Mouse (Mus musculus) liver, embryonic 13.5 days (tissue): ENCODE measurements around the gene Dlg2. TPM values are rescaled to one million over a fixed set of nuclear protein-coding genes. Genes with fewer than 3 reads are reported as not detected.

Source experiments
- ATAC-seq: fragments of 200-750 bp; cut with Nextera tagmentation; 2 replicates; pipeline ENCODE4 v1.8.0; 2017; ENCODE audit warnings: low read depth, mild to moderate bottlenecking, moderate number of reproducible peaks, moderate library complexity
- DNase-seq: peaks from one replicate; pipeline ENCODE4 v3.0.0; 2022
- H3K27ac ChIP-seq: fragments of 300-500 bp; sonication (generic); 2 replicates; pipeline ENCODE4 v1.5.1; 2015; ENCODE audit warnings: moderate library complexity, mild to moderate bottlenecking, inconsistent platforms
- H3K27me3 ChIP-seq: fragments of 300-500 bp; sonication (generic); 2 replicates; pipeline ENCODE4 v1.6.1; 2015; ENCODE audit warnings: mild to moderate bottlenecking, inconsistent platforms
- H3K36me3 ChIP-seq: fragments of 300-500 bp; sonication (generic); 2 replicates; pipeline ENCODE4 v1.6.1; 2015; ENCODE audit warnings: mild to moderate bottlenecking, inconsistent platforms
- H3K4me1 ChIP-seq: fragments of 300-500 bp; sonication (generic); replicated peaks from 2 replicates; pipeline ENCODE4 v1.6.1; 2015; ENCODE audit warnings: inconsistent platforms
- H3K4me2 ChIP-seq: fragments of 300-500 bp; sonication (generic); 2 replicates; pipeline ENCODE4 v1.6.1; 2015; ENCODE audit warnings: inconsistent platforms, mild to moderate bottlenecking, moderate library complexity
- H3K4me3 ChIP-seq: fragments of 300-500 bp; sonication (generic); replicated peaks from 2 replicates; pipeline ENCODE4 v1.5.1; 2015; ENCODE audit warnings: mild to moderate bottlenecking, inconsistent platforms
- H3K9ac ChIP-seq: fragments of 300-500 bp; sonication (generic); 2 replicates; pipeline ENCODE4 v1.6.1; 2015; ENCODE audit warnings: mild to moderate bottlenecking, inconsistent platforms
- H3K9me3 ChIP-seq: fragments of 300-500 bp; sonication (generic); replicated peaks from 2 replicates; pipeline ENCODE4 v1.6.1; 2016; ENCODE audit warnings: inconsistent platforms
- WGBS: fragments of 180-500 bp; shearing (Covaris S2); methylation state at CpG from one replicate; pipeline ENCODE4 v1.1.7; 2015; ENCODE audit not compliant: insufficient replicate concordance; 5-methylcytosine and 5-hydroxymethylcytosine counted together
- polyA plus RNA-seq: library from polyadenylated mRNA; unstranded; fragments of >200 nt; fragmentation: Nextera tagmentation; extraction: Ambion mirVana; gene quantifications from 2 replicates; pipeline ENCODE4 v1.2.1, GENCODE M21; 2015

Gene Dlg2
- polyA plus RNA-seq, 1 experiment from 2014 or later: 0.52 TPM

DNA sequence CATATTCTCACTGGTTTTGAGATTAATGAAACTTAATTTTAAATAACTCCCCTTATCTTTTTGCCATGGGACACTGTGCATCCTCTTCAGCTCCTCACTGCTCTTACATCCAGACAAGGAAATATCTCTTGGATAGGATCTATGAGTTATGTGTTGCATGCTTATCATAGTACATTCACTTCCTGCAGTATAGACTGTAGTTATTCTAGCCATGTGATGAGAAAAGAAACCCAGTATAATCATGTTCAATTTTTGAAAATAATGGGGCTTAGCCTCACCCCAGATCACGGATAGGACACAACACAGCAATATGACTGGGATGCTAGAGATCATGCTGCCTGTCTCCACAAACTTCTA is 569.2 kb downstream of the Dlg2 start:
- no peak overlapping the region for H3K4me3 ChIP-seq
- no peak for DNase-seq
- no peak overlapping the region for H3K27ac ChIP-seq
- H3K9me3 ChIP-seq: no peaks in the 10 kb centered on the region
- no peak overlapping the region for H3K4me2 ChIP-seq
- no peaks in the 10 kb centered on the region for H3K36me3 ChIP-seq
- H3K27me3 ChIP-seq: no peaks in the 10 kb centered on the region
- no peaks in the 10 kb centered on the region for H3K4me1 ChIP-seq
- H3K9ac ChIP-seq: no peak overlapping the region
- no peak for ATAC-seq
- 75% methylated on average over 1 of the region's 1 CpGs for WGBS

DNA sequence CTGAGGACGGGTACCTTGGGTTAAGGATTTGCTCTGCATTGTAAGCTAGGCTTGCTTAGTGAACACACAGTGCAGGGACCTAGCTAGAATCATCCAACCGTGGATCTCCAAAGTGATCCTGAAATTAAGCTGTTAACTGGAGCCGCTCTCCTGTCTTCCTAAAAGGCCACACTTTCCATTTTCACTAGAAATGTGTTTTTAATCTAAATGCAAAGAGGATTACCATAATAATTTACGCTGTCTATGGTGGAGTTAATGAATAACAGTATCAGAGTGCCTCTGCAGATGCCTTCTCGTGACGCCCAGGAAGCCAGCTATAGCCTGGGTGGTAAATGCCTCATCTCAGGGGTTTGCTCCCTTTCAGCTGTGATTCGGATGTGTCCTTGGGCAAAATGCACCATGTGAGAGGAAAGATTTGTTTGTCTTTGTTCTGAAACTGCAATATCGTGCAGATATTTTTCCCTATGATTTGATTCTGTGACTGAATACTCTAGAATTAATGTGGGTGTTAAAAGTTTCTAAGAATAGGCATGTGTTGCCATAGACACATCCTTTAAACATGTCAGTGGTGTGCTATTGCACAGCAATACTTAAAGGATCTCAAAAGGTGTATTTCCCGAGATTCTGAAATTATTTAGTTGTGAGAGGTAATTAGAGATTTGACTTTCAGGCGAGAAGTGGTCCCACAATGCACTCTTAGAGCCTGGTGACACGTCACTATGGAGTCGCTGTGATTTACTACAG is 587.0 kb downstream of the Dlg2 start:
- no peaks in the 10 kb centered on the region for H3K4me1 ChIP-seq
- H3K27me3 ChIP-seq: no peaks in the 10 kb centered on the region
- no peaks in the 10 kb centered on the region for H3K36me3 ChIP-seq
- DNase-seq (no peak), ATAC-seq (no peak)
- WGBS: 51% methylated on average over 12 of the region's 12 CpGs
- no peaks in the 10 kb centered on the region for H3K9me3 ChIP-seq
- H3K27ac ChIP-seq: no peak overlapping the region
- H3K4me3 ChIP-seq: no peak overlapping the region
- no peak overlapping the region for H3K4me2 ChIP-seq
- no peak overlapping the region for H3K9ac ChIP-seq

DNA sequence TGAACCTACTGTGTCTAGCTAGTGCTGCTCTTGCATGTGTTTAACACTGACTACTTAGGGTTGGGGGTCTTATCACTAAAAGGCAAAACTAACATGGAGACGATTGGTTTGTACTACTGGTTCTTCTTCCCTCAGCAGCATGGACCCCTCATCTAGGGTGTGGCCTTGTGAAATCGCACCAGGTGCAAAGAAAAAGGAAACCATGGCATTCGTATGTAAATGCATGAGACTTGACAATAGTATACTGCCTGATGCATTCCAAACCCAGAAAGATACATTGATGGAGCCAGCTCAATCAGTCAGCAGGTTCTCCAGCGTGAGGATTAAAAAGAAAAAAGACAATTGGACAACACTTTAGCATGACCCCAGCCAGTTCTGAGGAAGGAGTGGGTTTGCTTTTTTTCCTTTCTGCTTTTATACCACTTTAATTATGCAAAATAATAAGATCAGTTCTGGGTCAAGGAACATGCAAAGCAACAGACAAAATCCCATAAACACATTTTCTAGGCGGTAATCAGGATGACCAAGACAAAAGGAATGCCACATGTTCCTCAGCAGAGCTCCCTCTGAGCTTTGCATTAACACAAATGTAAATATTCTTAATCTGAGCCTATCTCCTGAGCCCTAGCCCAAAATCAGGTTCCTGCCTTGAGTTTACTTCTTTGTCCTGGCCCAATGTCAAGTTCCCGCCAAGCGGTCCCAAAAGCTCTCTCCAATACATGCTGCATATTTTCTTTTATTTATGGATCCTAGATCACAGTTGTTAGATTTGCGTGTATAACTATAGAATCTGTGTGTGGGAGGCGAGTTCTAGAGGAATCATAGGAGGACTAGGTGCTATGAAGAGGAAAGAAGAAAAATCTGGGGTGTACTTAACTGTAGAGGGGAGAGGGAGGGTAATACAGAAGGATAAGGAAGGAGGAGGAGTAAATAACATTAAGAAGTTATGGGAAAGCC is 595.6 kb downstream of the Dlg2 start:
- no peaks in the 10 kb centered on the region for H3K36me3 ChIP-seq
- no peak overlapping the region for H3K4me3 ChIP-seq
- no peak overlapping the region for H3K4me2 ChIP-seq
- H3K9ac ChIP-seq: no peak overlapping the region
- DNase-seq (no peak), ATAC-seq (no peak)
- no peaks in the 10 kb centered on the region for H3K27me3 ChIP-seq
- no peaks in the 10 kb centered on the region for H3K9me3 ChIP-seq
- H3K4me1 ChIP-seq: no peaks in the 10 kb centered on the region
- H3K27ac ChIP-seq: no peak overlapping the region
- WGBS: 59% methylated on average over 9 of the region's 9 CpGs

DNA sequence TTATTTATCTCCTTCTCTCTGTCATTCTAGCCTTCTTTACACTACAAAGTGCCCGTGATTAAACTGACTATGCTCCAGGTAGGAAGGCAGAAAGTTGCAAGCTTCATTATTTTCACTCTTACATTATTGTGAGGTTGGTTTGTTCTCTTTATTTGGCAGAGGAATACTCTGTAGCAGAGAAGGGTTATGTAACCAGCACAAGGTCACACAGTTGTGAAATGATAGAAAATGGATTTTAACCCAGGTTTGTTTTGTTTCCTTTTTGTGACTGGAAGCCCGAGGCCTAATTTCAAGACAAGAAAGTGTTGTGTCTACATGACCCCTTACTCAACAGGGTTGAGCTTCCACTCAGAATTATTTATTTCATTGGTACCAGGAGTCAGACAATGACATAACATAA is 609.6 kb downstream of the Dlg2 start:
- no peaks in the 10 kb centered on the region for H3K4me1 ChIP-seq
- H3K9ac ChIP-seq: no peak overlapping the region
- H3K27ac ChIP-seq: no peak overlapping the region
- H3K4me2 ChIP-seq: no peak overlapping the region
- no peak for ATAC-seq
- H3K4me3 ChIP-seq: no peak overlapping the region
- peaks cover under 1% of the 10 kb centered on the region; the same call in 1 of the 2 replicates for H3K27me3 ChIP-seq
- H3K36me3 ChIP-seq: no peaks in the 10 kb centered on the region
- WGBS: 58% methylated on average over 2 of the region's 2 CpGs
- DNase-seq: no peak
- H3K9me3 ChIP-seq: no peaks in the 10 kb centered on the region

DNA sequence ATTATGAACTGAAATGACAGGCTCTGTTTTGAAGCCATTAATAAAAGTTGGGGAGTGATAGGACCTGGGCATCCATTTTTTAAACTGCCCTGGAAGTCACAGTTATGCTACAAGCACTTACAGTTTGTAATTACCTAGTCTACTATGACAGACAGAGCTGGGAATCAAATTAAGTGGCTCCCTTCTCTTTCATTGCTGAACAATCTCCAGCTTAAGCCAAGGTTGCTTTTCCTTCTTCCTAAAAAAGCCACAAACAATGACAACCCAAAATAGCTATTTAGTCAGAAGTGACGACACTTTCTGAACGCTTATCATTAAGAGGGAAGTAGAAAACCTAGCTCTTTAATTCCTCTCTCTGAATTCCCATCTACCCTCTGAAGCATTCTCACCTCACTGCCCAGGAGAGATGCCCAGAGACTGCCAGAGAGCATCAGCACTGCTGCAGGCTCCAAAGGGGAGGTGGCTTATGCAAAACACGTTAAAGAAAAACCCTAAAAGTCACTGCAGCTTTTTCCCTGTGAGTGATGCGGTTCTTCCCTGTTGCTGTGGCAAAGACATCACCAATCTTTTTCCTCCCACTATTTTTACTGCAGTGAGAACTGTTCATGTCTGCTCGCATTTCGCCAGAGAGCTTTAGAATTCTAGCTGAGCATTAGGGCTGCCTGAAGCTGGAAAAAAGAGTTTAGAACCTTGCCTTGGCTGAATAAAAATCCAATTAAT is 612.9 kb downstream of the Dlg2 start:
- H3K4me1 ChIP-seq: no peaks in the 10 kb centered on the region
- no peaks in the 10 kb centered on the region for H3K36me3 ChIP-seq
- no peaks in the 10 kb centered on the region for H3K9me3 ChIP-seq
- no peak overlapping the region for H3K27ac ChIP-seq
- H3K27me3 ChIP-seq: peaks cover 5% of the 10 kb centered on the region; the same call in 1 of the 2 replicates
- no peak for ATAC-seq
- DNase-seq: no peak
- 16% methylated on average over 6 of the region's 6 CpGs for WGBS
- no peak overlapping the region for H3K4me2 ChIP-seq
- H3K4me3 ChIP-seq: no peak overlapping the region
- H3K9ac ChIP-seq: no peak overlapping the region

DNA sequence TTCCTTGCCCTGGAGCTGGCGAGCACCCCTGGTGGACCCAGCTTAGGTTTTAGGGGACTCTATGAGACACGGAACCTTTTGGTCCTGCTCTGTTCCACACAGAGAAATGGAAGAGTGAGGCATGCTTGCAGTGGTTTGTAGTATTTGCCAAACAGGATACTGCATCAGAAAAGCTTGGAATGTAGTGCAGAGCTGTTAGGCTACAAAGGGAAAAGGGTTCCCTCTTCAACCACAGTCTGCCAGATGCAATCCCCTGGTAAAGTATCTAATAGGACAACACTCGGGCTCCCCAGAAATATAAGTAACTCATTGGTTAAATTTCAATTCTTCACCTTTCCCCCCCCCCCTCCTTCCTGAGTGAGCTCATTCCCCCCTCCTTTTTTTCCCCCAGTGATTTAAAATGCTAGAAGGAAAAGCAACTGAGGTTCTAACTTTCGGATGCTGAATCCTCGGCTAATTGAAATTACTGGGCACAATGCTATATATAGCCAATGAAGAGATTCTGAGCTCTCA is 613.9 kb downstream of the Dlg2 start:
- Histone ChIP-seq H3K36me3 (no peaks in the 10 kb centered on the region), H3K27ac (no peak overlapping the region), H3K27me3 (peaks cover 5% of the 10 kb centered on the region; the same call in 1 of the 2 replicates), H3K4me1 (no peaks in the 10 kb centered on the region), H3K9me3 (no peaks in the 10 kb centered on the region), H3K4me2 (no peak overlapping the region), H3K9ac (no peak overlapping the region), H3K4me3 (no peak overlapping the region)
- ATAC-seq (no peak), DNase-seq (no peak)
- 47% methylated on average over 5 of the region's 5 CpGs for WGBS

DNA sequence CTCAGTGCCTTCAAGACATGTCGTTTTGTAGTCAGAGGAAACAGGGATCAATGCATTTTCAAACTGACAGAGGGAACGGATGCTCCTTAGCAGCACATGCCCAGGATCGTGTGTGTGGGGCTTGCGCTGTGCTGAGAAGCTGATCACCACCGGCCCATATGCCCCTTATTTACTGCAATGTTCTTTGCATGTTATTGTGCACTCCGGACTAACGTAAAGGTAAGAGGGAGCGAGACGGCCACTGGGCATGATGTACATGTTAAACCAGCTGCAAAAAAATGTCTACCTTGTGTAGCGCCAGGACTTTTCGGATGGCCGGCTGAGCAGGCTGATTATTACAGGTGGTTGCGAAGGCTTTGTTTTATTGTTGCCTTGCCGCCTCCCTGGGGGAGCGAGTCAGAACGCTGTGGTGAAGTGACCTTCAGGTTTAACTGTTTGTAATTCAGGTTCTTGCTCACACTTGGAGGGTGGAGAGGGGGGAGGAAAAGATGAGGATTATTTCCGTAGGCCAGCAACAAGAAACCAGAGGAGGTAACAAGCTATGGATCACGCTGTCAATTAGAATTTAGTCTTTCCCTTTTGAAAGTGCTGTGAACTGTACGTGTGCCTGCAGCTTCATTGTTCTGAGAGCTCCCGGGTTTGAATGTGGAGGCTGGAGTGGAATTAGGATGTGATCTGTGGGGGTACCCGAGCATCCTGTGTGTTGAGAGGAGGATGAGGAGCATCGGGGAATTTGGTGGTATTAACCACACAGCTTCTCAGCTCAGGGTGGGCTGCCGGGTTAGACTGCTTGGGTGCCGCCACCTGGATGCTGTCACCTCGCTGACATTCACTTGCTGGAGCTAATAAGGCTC is 614.6 kb downstream of the Dlg2 start:
- DNase-seq (no peak), ATAC-seq (no peak)
- H3K27ac ChIP-seq: no peak overlapping the region
- H3K4me1 ChIP-seq: no peaks in the 10 kb centered on the region
- H3K4me2 ChIP-seq: no peak overlapping the region
- H3K9ac ChIP-seq: no peak overlapping the region
- 19% methylated on average over 25 of the region's 25 CpGs for WGBS
- H3K9me3 ChIP-seq: no peaks in the 10 kb centered on the region
- no peak overlapping the region for H3K4me3 ChIP-seq
- H3K36me3 ChIP-seq: no peaks in the 10 kb centered on the region
- H3K27me3 ChIP-seq: peaks cover 5% of the 10 kb centered on the region; the same call in 1 of the 2 replicates

DNA sequence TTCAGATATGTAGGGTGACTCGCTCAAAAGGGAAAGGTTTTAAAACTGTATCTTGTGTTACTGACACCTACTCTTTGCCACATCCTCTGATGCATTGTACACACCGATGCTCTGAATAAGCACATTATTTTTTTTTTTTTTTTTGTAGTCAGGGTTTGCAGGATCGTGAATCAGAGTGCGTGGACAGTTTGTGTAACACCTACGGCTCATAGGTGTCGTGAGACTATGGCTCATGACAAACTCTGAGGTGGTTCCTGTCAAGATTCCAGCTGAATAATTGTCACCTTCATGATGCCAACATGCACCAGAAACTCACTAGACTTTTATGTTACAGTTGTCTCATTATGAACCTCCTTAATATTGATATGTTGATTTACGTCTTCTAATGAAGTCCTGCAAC is 620.0 kb downstream of the Dlg2 start:
- WGBS: 64% methylated on average over 7 of the region's 7 CpGs
- H3K27me3 ChIP-seq: 0 out of 2 replicates have a peak, but pooled peaks cover under 1% of the 10 kb centered on the region
- DNase-seq: no peak
- H3K27ac ChIP-seq: no peak overlapping the region
- no peaks in the 10 kb centered on the region for H3K9me3 ChIP-seq
- H3K9ac ChIP-seq: no peak overlapping the region
- no peak for ATAC-seq
- H3K4me2 ChIP-seq: no peak overlapping the region
- no peaks in the 10 kb centered on the region for H3K4me1 ChIP-seq
- H3K36me3 ChIP-seq: no peaks in the 10 kb centered on the region
- H3K4me3 ChIP-seq: no peak overlapping the region

DNA sequence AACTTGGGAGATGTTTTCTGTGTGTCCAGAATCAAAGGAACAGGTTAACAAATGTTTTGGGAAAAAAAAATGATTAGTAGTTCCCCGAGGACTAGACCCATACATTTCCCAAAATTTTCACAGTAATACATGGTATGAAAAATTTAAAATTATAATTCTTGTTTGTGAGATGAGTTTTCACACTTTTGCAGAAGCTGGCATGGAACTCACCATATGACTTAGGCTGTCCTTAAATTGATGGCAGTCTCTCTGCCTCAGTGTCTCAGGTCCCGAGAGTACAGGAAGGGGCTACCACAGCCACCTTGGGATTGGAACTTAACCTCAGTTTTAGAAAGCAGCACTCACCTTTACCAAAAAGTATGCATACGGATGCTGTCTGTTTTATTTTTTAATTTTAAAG is 622.0 kb downstream of the Dlg2 start:
- Histone ChIP-seq H3K4me1 (no peaks in the 10 kb centered on the region), H3K36me3 (no peaks in the 10 kb centered on the region), H3K4me2 (no peak overlapping the region), H3K27me3 (no peaks in the 10 kb centered on the region), H3K9me3 (no peaks in the 10 kb centered on the region), H3K9ac (no peak overlapping the region), H3K4me3 (no peak overlapping the region), H3K27ac (no peak overlapping the region)
- DNase-seq (no peak), ATAC-seq (no peak)
- 57% methylated on average over 3 of the region's 3 CpGs for WGBS

DNA sequence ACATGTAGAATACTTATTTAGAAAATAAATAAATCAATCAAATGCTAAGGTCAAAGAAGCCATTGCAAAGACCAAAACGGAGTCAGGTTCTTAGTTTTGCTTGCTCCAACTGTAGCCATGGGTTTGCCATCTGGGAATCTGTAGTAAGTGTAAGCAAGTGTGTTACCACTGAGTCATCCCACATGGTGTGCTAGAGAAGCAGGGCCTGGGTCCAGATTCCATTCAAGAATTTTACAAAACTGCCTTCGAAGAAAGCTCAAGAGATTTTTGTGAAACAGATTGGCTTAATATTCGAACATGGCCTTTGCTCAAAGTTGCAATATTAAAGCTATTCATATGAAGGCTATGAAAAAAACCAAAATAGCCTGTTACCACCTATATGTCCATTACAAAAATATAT is 633.1 kb downstream of the Dlg2 start:
- Histone ChIP-seq H3K4me3 (no peak overlapping the region), H3K9ac (no peak overlapping the region), H3K27me3 (no peaks in the 10 kb centered on the region), H3K4me1 (no peaks in the 10 kb centered on the region), H3K4me2 (no peak overlapping the region), H3K36me3 (no peaks in the 10 kb centered on the region), H3K9me3 (no peaks in the 10 kb centered on the region), H3K27ac (no peak overlapping the region)
- WGBS: 44% methylated on average over 3 of the region's 3 CpGs
- ATAC-seq: no peak
- no peak for DNase-seq
